Mouse (Mus musculus) kidney, adult 2 months (tissue): ENCODE measurements at regions not wholly inside any gene's neighbourhood (a gene's known extent, or its start where the extent isn't known, plus 50 kb on each side); places are given as distances from the start of the nearest gene placed in this dataset.

Source experiments
- CTCF ChIP-seq: fragments of 200-500 bp; conservative IDR thresholded peaks from 2 replicates; pipeline ENCODE4 v1.5.1; 2011; ENCODE audit warnings: low read depth, mild to moderate bottlenecking, control low read depth, low read length, moderate library complexity, mixed read lengths; ENCODE audit not compliant: insufficient read depth, insufficient read length
- POLR2A ChIP-seq: fragments of 200-500 bp; IDR thresholded peaks from one replicate; pipeline ENCODE4 v1.6.1; 2011; ENCODE audit warnings: low read depth, low read length, control low read depth

- TF ChIP-seq CTCF: no peak
- TF ChIP-seq POLR2A: no peak
These were observed 124.2 kb upstream of the Lef1 start for GRCm38 (mm10) chr3:130986101-130986500.
